Mouse (Mus musculus) kidney, postnatal 4 days (tissue): ENCODE measurements at regions not wholly inside any gene's neighbourhood (a gene's known extent, or its start where the extent isn't known, plus 50 kb on each side); places are given as distances from the start of the nearest gene placed in this dataset.

Experiments used
- DNase-seq, 2 experiments: peaks; one replicate each; pipeline ENCODE4 v3.0.0; 2021; ENCODE audit warnings: mixed read lengths in 2 of 2

DNA sequence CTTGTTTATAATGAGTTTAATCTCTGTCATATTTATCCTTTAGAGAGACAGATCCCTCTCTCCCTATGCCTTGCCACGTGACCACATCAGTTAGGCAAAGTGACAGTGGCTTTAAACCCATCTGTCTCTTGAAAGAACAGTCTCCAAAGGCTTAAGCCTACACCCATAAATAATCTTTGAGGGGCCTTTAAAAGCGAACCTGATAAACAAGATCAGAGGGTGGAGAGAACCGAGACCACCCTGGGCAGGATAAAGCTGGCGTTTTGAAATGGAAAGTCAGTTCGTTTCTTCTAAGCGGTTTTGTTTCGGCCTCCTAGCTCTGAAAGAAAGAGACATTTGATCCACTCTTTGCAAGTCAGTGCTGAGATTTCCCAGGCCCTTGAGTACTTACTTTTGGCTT is 149.5 kb downstream of the Ackr3 start:
- DNase-seq: no peak

DNA sequence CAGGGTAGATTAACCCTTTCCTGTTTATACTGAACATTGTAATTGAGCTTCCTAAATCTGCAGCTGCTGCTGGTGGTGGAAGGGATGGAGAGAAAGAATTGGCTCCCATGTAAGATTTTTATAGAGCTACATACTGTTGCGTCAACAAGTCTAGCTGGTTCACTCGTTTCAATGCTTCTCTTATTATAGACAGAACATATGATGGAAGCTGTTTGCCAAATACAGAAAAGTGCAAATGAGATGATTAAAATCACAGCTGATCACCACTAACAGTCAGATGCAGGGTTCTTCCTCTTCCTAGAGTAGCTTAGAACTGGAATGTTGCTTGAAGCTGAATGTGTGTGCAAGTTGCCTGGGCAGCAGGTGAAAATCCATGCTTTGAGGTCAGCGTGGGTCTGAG is 152.8 kb downstream of the Ackr3 start:
- DNase-seq: no peak

DNA sequence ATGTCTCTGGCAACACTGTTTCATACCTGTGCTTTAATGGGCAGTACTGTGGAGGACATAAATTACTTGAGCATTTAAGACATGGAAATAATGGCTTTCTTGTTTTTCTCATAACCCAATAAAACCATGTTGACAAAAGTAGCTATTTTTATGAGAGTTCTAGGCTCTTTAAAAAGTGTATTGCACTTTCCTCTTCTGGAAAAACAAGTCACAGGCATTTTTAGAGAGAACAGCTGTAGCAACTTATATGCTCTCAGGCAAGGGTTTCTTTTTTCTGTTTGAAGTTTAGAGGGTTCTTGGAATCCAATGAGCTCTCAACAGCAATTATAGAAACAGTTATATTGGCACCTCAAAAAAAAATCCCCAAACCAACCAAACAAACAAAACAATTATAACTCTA is 153.6 kb downstream of the Ackr3 start:
- DNase-seq: no peak

GRCm38 (mm10) chr1:90358971-90359370 is 155.2 kb downstream of the Ackr3 start:
- DNase-seq: no peak

- DNase-seq: no peak
Measured at GRCm38 (mm10) chr1:90360065-90360464, 156.3 kb downstream of the Ackr3 start.

- no peak for DNase-seq
Measured at GRCm38 (mm10) chr1:90364444-90364843, 160.7 kb downstream of the Ackr3 start.

- no peak for DNase-seq
Measured at GRCm38 (mm10) chr1:90368581-90368980, 164.8 kb downstream of the Ackr3 start.

DNA sequence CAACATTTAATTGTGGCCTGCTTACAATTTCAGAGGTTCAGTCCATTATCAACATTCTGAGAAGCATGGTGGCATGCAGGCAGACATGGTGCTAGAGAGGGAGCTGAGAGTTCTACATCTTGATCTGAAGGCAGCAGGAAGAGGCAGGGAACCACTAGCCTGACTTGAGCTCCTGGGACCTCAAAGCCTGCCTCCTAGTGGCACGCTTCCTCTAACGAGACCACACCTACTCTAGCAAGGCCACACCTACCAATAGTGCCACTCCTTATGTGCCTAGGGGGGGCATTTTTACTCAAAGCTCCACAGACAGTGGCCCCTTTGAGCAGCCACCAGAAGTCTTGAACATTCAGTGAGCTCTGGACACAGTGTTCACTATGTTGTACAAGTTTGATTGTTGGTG is 165.5 kb downstream of the Ackr3 start:
- peak; percentile 34 to 49 for DNase-seq

GRCm38 (mm10) chr1:90370766-90371165 is 167.0 kb downstream of the Ackr3 start:
- DNase-seq: no peak

DNA sequence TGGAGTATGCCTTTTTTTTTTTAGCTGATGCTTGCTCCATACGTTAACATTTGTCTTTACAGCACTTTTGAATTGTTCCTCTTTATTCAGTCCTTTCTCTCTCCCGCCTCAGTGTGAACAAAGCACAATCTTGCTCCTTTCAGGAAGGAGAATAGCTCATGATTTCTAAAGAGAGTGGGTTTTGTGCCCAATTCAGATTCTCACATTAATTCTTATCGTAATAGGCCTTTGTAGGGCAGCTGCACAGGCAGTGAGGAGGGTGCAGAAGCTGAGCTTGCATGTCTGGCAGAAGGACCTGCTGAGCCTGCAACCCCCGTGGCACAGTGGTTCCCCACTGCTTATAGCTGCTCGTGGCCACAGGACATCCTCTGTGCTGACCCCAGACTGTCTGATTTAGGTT is 169.2 kb downstream of the Ackr3 start:
- no peak for DNase-seq

DNA sequence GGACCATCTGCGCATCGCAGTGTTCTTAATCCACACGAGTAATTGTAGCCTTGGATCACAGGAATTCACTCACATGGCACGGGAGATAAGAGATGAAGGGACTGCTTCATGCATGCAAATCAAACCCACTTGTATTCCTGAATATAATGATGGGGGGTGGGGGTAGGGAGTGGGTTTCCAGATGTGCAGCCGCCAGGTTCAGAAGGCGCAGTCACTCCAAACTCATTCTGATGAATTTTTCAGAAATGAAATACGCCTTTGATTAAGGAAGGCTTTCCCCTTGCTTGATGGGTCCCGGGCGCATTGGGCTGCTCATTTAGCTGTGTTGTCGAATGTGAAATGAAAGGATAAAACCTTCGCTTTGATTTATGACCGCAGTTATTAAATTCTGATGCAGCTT is 170.7 kb downstream of the Ackr3 start:
- DNase-seq: no peak

DNA sequence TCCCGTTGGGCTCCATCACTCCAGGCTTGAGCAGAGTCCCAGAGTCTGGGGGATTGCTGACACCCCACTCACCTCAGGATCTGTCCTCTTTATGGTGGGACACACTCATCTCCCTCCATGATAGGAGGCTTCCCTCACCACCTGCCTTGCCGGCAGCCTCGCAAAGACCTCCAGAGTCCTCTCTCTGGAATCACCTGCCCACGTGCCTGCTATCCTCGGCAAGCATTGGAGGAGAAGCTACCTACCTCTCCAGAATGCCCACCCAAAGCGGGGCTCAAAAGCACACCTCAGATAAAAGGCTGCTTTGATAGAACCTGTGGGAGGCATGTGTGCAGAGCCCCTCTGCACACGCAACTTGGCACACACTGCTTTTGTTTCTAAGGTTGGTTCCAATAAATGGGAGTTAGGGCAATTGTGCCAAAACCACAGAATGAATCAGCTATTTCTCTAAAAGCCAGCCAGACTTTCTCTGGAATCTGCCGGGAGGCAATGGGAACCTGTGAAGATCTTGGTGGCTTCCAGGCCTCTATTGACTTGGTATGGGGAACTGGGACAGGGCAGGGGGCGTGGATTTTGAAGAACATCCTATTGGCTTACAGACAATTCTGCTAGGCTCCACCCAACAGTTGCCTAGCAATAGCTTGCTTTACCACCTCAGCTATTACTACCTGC is 176.4 kb downstream of the Ackr3 start:
- DNase-seq: no peak

GRCm38 (mm10) chr1:90382941-90383470 is 179.2 kb downstream of the Ackr3 start:
- DNase-seq: no peak

GRCm38 (mm10) chr1:90385024-90385423 is 181.2 kb downstream of the Ackr3 start:
- DNase-seq: no peak

DNA sequence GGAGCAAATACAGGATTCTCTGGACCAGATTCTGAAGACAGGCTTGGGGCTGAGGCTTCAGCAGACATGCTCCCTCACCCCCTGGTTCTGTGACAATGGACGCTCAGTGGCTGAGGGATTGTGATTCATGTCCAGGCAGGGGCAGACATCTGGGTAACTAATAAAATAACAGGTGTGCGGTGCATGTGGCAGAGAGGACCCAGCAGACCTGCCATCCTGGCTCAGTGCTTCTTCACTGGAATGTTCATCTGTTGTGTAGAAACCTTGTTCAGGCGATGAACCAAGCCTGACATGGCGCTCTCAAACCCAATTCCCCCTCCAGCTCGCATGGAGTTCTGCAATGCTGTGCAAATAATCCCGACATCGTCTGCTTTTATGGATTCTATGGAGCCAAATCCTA is 183.0 kb downstream of the Ackr3 start:
- no peak for DNase-seq

- DNase-seq: no peak
Measured at GRCm38 (mm10) chr1:90390422-90390821, 186.6 kb downstream of the Ackr3 start.

GRCm38 (mm10) chr1:90393861-90394260 is 190.1 kb downstream of the Ackr3 start:
- no peak for DNase-seq

- no peak for DNase-seq
Measured at GRCm38 (mm10) chr1:90395331-90396016, 191.7 kb downstream of the Ackr3 start.

DNA sequence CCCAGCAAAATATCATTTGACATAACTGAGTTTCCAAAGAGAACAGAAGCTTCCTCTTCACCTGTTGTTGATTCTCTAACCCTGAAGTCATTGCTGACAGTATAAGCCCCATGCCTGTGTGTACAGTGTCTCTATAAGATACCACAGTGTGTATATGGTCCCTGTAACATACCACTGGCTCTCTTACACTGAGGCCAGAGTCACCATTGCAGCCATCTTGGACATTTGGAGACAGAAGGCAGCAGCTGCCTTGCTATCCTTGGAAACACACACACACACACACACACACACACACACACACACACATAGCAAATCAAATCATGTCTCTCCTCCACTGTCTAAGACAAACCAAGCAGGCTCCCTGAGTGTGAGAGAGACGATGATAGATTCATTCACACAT is 192.9 kb downstream of the Ackr3 start:
- no peak for DNase-seq

DNA sequence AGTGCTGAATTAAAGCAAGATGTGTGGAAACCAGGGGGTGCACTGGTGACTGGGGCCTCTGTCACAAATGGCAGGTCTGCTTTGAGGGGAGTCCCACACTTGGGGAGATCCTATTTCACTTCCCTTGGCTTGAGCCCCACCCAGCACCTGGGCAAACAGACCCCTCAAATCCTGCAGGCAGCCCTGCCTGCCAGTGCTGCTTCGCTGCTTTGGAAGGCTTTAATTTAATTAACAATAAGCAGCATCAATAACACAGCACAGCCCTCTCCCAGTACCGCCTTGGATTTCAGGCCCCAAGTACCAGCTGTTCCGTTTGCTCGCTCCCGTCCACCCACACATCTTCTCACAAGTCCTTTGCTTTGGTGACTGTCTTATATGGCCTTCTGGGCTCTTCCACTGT is 193.6 kb downstream of the Ackr3 start:
- DNase-seq: peak in 1 of 2 experiments; percentile 35

DNA sequence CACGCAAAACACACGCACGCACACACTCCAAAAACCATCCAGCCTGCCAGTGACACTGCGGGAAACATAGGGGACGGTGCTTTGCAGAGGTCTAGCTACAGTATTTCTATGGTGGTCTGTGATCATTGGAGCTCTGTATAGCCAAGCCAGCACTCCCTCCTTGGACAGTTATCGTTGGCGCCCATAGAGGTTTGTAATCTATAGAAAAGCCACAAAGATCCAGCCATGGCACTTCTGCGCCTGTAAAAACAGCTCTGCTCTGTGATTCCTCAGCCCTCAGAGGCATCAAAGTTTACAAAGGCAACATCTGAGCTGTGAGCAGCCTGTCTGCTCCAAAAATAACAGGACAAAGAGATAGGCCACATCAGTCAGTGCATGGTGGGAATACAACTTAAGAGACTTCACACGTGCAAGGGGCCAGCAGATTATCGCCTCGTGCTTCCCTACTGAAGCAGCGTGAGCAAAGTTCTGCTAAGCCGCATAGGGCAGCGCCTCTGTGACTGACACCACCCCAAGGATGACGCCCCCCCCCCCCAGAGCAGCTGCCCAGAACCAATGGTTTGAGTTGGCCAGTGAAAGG is 194.7 kb downstream of the Ackr3 start:
- no peak for DNase-seq

- no peak for DNase-seq
Measured at GRCm38 (mm10) chr1:90403057-90403456, 199.3 kb downstream of the Ackr3 start.

DNA sequence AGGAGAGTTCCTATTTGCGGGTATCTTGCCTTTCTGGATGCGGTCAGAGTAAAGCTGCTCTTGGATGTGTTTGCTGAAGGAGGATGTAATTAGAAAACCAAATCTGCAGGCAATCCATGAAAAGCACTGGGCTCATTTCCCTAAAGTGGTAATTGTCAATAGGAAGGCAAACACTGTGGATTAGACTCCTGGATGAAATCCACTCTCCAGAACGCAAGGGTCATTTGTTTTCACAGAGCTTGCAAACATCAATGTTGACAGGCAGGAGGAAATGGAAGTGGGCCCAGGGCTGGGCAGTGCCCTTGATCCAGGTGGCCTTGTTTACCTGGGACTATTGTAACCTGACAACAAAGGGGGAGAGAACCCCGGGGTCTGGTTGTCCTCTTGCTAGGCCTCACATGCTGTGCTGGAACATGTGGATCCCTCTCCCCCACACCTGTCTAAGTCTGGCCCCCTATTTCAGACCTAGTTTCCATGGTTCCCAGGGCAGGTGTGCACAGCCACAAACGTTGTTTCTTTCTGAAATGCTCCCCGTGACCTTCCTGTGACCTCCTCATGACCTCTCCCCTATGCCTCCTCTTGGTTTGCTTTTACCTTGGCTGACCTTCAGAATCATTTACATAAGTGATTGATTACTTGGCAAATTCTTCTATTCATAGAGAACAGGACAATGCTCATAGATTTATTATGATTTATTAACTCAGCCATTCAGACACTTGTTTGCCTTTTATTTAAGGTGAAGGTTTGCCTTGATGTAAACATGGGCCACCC is 197.9 kb upstream of the Cops8 start:
- no peak for DNase-seq
